Mouse (Mus musculus): ENCODE measurements at regions not wholly inside any gene's neighbourhood (a gene's known extent, or its start where the extent isn't known, plus 50 kb on each side); places are given as distances from the start of the nearest gene placed in this dataset.
"Not testable (repeated sequence)": the region's sequence is repeated elsewhere in the genome, so short reads cannot be mapped to it uniquely, and the experiment has no call there.

DNA sequence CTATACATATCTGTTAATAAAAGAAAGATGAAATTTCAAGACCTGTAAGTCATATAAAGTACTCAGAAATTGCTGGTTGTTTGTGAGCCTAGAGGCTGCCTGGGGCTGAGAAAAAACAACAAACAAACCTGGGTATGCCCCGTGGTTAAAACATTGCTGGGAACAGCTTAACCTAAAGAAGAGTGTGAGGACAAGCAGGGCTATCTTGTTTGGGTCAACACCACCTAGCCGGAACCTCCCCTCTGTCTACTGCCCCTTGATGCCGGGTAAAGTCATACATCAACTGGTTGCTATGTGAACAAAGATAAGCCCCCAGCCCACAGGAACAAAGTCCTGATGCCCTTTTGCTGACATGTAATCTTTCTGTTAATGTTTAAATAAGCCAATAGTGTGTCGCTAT lies 74.0 kb upstream of the Zfp709 start:
- not testable (repeated sequence) for TF ChIP-seq EP300, CTCF (IDR thresholded peaks at IDR 0.05; ENCODE audit: low read depth)
